Mouse (Mus musculus) liver, embryonic 12.5 days (tissue): ENCODE data around the gene Lgr6. TPM values are rescaled to one million over a fixed set of nuclear protein-coding genes. Genes with fewer than 3 reads are reported as not detected.

Experiments used
- ATAC-seq: fragments of 200-750 bp; cut with Nextera tagmentation; 2 replicates; pipeline ENCODE4 v1.8.0; 2017; ENCODE audit warnings: moderate number of reproducible peaks, mild to moderate bottlenecking, moderate library complexity
- H3K27ac ChIP-seq: fragments of 300-500 bp; sonication (generic); 2 replicates; pipeline ENCODE4 v1.5.1; 2016; ENCODE audit warnings: mild to moderate bottlenecking
- H3K27me3 ChIP-seq: fragments of 300-500 bp; sonication (generic); replicated peaks from 2 replicates; pipeline ENCODE4 v1.6.1; 2016; ENCODE audit warnings: mild to moderate bottlenecking, moderate library complexity
- H3K36me3 ChIP-seq: fragments of 300-500 bp; sonication (generic); 2 replicates; pipeline ENCODE4 v1.6.1; 2016; ENCODE audit warnings: mild to moderate bottlenecking, moderate library complexity
- H3K4me1 ChIP-seq: fragments of 300-500 bp; sonication (generic); 2 replicates; pipeline ENCODE4 v1.6.1; 2016
- H3K4me2 ChIP-seq: fragments of 300-500 bp; sonication (generic); 2 replicates; pipeline ENCODE4 v1.6.1; 2016; ENCODE audit warnings: mild to moderate bottlenecking, moderate library complexity
- H3K4me3 ChIP-seq: fragments of 300-500 bp; sonication (generic); 2 replicates; pipeline ENCODE4 v1.5.1; 2016; ENCODE audit warnings: mild to moderate bottlenecking, moderate library complexity
- H3K9ac ChIP-seq: fragments of 300-500 bp; sonication (generic); 2 replicates; pipeline ENCODE4 v1.6.1; 2016; ENCODE audit warnings: mild to moderate bottlenecking, moderate library complexity
- H3K9me3 ChIP-seq: fragments of 300-500 bp; sonication (generic); replicated peaks from 2 replicates; pipeline ENCODE4 v1.6.1; 2016; ENCODE audit warnings: mild to moderate bottlenecking, moderate library complexity
- WGBS: fragments of 180-500 bp; shearing (Covaris S2); methylation state at CpG from one replicate; pipeline ENCODE4 v1.1.7; 2016; ENCODE audit not compliant: insufficient replicate concordance; 5-methylcytosine and 5-hydroxymethylcytosine counted together
- polyA plus RNA-seq: library from polyadenylated mRNA; unstranded; fragments of >200 nt; fragmentation: Nextera tagmentation; extraction: Ambion mirVana; gene quantifications from 2 replicates; pipeline ENCODE4 v1.2.1, GENCODE M21; 2016

Lgr6 gene
- polyA plus RNA-seq, 1 experiment from 2014 or later = 0.30 TPM

DNA sequence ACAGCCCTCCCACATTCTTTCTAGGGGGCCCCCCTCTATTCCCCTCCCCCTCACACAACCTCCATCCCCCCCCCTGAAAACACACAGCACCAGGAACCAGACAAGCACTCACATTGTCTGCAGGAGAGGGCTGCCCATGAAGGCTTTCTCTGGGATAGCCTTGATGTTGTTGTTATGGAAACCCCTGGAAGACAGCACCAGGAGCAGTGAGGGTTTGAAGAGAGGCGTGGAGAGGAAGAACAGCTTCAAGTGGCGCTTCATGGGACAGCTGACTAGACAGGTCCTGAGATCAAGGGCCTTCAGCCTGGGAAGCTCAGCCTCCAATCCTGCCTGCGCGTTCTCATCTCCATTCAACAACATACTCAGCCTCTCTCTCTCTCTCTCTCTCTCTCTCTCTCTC is 101.7 kb downstream of the Lgr6 start:
- H3K9ac ChIP-seq = no peak overlapping the region
- no peak overlapping the region for H3K4me3 ChIP-seq
- ATAC-seq = no peak
- WGBS = 65% methylated on average over 4 of the region's 4 CpGs
- no peaks in the 10 kb centered on the region for H3K4me1 ChIP-seq
- no peaks in the 10 kb centered on the region for H3K9me3 ChIP-seq
- no peak overlapping the region for H3K4me2 ChIP-seq
- H3K36me3 ChIP-seq = no peaks in the 10 kb centered on the region
- H3K27me3 ChIP-seq = no peaks in the 10 kb centered on the region
- no peak overlapping the region for H3K27ac ChIP-seq

DNA sequence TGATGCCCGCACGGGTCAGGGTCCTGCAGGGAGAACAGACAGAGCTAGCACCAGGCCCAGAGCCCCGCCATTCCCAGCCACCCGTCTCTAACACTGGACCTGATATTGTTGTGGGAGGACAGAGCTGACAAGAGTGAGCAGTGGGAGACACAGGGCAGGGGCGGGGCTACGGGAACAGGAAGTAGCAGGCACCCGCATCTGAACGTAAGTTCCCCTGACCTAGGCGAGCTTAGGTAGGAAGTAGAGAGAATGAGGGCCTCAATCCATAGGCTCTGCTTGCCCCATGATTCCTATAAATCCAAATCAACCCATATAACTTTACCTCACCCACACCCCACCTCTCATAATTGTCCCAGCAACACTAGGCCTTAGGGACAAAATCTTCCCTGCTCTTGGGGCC is 104.5 kb downstream of the Lgr6 start:
- no peaks in the 10 kb centered on the region for H3K9me3 ChIP-seq
- no peak overlapping the region for H3K4me2 ChIP-seq
- no peaks in the 10 kb centered on the region for H3K36me3 ChIP-seq
- ATAC-seq = no peak
- WGBS = 62% methylated on average over 9 of the region's 9 CpGs
- H3K4me3 ChIP-seq = no peak overlapping the region
- no peak overlapping the region for H3K27ac ChIP-seq
- H3K9ac ChIP-seq = no peak overlapping the region
- H3K4me1 ChIP-seq = 0 out of 2 replicates have a peak, but pooled peaks cover 4% of the 10 kb centered on the region
- peaks cover 6% of the 10 kb centered on the region; the same call in 1 of the 2 replicates for H3K27me3 ChIP-seq

GRCm38 (mm10) chr1:134998231-134998630 is 106.8 kb downstream of the Lgr6 start:
- Histone ChIP-seq H3K27me3 (peaks cover 18% of the 10 kb centered on the region), H3K9me3 (no peaks in the 10 kb centered on the region), H3K4me2 (no peak overlapping the region), H3K4me1 (0 out of 2 replicates have a peak, but pooled peaks cover 4% of the 10 kb centered on the region), H3K36me3 (no peaks in the 10 kb centered on the region), H3K27ac (no peak overlapping the region), H3K4me3 (no peak overlapping the region), H3K9ac (no peak overlapping the region)
- no peak for ATAC-seq
- 66% methylated on average over 8 of the region's 8 CpGs for WGBS

DNA sequence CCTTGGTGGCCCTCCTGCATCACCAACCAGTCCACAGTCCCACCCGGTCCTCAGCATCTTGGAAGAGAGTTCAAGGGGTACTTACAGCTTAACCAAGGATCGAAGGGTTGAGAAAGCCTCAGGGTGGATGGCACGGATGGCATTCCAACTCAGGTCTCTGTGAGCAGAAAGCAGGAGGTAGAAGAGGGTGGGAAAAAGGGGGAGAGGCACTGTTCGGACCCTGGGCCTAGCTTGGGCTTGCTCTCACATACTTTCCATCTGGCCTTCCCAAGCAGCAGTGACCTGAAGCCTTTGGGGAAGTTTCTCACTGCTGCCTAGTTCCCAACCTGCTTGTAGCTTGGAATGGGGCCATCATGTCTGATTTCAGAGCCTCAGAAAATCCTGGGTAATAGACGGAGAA is 107.5 kb downstream of the Lgr6 start:
- no peak overlapping the region for H3K9ac ChIP-seq
- H3K4me1 ChIP-seq = 0 out of 2 replicates have a peak, but pooled peaks cover 4% of the 10 kb centered on the region
- H3K9me3 ChIP-seq = no peaks in the 10 kb centered on the region
- H3K4me3 ChIP-seq = no peak overlapping the region
- H3K27me3 ChIP-seq = peaks cover 18% of the 10 kb centered on the region
- ATAC-seq = no peak
- no peaks in the 10 kb centered on the region for H3K36me3 ChIP-seq
- 58% methylated on average over 5 of the region's 5 CpGs for whole genome bisulfite sequencing
- H3K4me2 ChIP-seq = no peak overlapping the region
- H3K27ac ChIP-seq = no peak overlapping the region

DNA sequence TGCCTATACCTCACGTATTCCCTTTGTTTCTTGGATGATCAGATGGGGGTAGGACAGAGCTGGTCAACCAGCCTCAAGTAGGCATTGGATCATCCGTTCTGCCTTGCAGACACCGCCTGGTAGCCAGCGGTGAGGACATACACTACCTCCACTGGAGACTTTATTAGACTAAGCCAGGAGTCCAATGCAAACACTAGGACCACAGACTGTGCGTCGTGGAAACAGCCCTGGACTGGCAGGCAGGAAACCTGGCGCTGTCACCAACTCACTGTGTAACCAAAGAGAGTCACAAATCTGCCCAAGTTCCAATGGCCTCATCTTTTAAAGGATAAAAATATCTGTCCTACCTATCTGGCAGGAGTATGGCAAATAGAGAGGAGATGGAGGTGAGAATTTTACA is 108.6 kb downstream of the Lgr6 start:
- H3K4me3 ChIP-seq = no peak overlapping the region
- 71% methylated on average over 7 of the region's 7 CpGs for WGBS
- H3K27ac ChIP-seq = no peak overlapping the region
- no peaks in the 10 kb centered on the region for H3K36me3 ChIP-seq
- peaks cover 20% of the 10 kb centered on the region for H3K27me3 ChIP-seq
- no peak overlapping the region for H3K9ac ChIP-seq
- H3K9me3 ChIP-seq = no peaks in the 10 kb centered on the region
- 0 out of 2 replicates have a peak, but pooled peaks cover 4% of the 10 kb centered on the region for H3K4me1 ChIP-seq
- ATAC-seq = no peak
- H3K4me2 ChIP-seq = no peak overlapping the region

DNA sequence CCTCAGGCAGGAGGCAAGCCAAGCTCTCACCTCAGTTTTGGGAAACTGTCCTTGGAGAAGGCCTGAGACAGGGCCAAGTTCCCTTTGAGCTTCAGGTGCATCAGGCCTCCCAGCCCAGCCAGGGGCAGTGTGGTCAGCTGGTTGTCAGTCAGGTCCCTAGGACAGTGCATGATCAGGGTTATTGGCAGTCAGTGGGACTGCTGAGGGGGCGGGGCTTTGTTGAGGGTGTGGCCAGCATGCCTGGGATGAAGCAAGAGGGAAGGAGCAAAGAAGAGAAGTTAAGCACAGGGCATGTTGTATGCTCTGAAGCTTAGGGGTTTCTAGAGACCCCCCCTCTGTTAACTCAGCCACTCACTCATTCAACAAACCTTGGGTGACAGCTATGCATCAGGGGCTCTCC is 109.1 kb downstream of the Lgr6 start:
- Histone ChIP-seq H3K4me1 (0 out of 2 replicates have a peak, but pooled peaks cover 4% of the 10 kb centered on the region), H3K9ac (no peak overlapping the region), H3K4me2 (no peak overlapping the region), H3K4me3 (no peak overlapping the region), H3K36me3 (no peaks in the 10 kb centered on the region), H3K27ac (no peak overlapping the region), H3K9me3 (no peaks in the 10 kb centered on the region), H3K27me3 (peaks cover 26% of the 10 kb centered on the region)
- WGBS = 11% methylated on average over 1 of the region's 1 CpGs
- ATAC-seq = peak; percentile 46; the same call in 1 of the 2 replicates

- no peak overlapping the region for H3K27ac ChIP-seq
- WGBS = 62% methylated on average over 4 of the region's 4 CpGs
Observed at GRCm38 (mm10) chr1:134995437-134995836, 109.6 kb downstream of the Lgr6 start.

DNA sequence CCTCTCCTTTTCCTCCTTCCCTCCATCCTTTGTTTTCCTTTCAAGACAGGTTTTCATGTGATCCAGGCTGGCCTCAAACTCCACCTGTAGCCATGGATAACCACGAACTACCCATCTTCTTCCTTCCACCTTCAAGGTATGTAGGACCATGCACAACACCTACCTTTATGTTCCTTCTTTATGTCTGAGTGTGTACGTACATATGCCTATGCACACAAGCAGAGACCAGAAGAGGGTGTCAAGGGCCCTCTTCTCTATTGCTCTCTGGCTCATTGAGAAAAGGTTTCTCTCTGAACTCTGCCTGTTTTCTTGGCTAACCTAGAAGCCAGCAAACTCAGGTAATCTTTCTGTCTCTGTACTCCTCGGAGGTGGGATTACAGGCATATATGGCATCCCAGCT is 110.3 kb downstream of the Lgr6 start:
- Histone ChIP-seq H3K9me3 (no peaks in the 10 kb centered on the region), H3K27ac (no peak overlapping the region), H3K27me3 (peaks cover 38% of the 10 kb centered on the region), H3K4me2 (no peak overlapping the region), H3K9ac (no peak overlapping the region), H3K4me3 (no peak overlapping the region), H3K4me1 (0 out of 2 replicates have a peak, but pooled peaks cover 4% of the 10 kb centered on the region), H3K36me3 (no peaks in the 10 kb centered on the region)
- 44% methylated on average over 3 of the region's 3 CpGs for WGBS
- ATAC-seq = no peak

More at GRCm38 (mm10) chr1:134995437-134995836, 109.6 kb downstream of the Lgr6 start:
- ATAC-seq = no peak
- Histone ChIP-seq H3K4me1 (0 out of 2 replicates have a peak, but pooled peaks cover 4% of the 10 kb centered on the region), H3K36me3 (no peaks in the 10 kb centered on the region), H3K4me2 (no peak overlapping the region), H3K9me3 (no peaks in the 10 kb centered on the region), H3K4me3 (no peak overlapping the region), H3K9ac (no peak overlapping the region), H3K27me3 (peaks cover 31% of the 10 kb centered on the region)

DNA sequence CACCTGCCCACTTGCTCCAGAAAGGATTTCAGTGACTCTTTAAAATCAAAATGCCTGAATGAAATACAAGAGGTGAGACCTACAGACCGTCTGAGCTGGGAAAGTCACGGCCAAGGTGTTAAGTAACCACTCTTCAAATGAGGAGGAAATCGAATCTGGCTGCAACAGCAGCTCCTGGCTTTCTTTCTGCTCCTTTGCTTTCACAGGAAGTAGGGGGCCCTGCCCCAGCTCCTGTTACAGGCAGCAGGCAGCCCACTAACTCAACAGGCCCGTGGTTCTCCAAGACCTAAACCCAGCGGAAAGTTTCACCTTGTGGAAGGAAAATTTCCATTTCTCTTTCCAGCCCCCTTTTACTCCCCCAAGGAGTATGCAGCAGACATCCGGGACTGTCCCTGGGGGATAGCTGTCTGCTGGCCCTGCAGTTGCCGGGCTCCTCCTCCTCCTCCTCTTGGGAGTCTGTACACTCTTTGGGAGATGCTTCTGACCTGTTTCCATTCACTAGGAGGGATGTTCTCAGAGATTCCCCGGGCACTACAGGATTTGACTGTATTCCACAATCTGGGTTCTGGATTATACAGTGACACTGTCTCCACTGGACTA is 112.9 kb downstream of the Lgr6 start:
- no peak overlapping the region for H3K4me3 ChIP-seq
- H3K9ac ChIP-seq = no peak overlapping the region
- peaks cover 57% of the 10 kb centered on the region for H3K27me3 ChIP-seq
- H3K4me2 ChIP-seq = no peak overlapping the region
- H3K4me1 ChIP-seq = peaks cover 13% of the 10 kb centered on the region
- H3K36me3 ChIP-seq = no peaks in the 10 kb centered on the region
- no peak overlapping the region for H3K27ac ChIP-seq
- WGBS = 22% methylated on average over 8 of the region's 8 CpGs
- H3K9me3 ChIP-seq = no peaks in the 10 kb centered on the region
- ATAC-seq = no peak

DNA sequence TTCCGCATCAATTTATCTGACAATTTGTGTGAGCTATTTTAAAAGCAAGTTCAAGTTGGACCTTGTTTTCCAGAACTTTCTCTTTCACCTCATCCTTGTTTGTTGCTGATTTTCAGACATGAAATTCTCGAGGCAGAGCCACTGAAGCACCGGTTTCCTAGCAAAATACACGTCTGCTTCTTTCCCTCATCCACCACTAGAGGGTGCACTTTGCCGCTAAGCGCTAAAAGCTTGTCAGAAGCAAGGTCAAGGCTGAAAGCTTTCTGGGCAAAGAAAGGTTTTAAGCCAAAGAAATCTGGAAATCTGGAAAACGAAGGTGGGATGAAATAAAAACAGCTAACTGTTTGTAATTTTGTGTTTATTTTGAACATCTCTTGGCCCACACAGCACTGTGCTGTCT is 115.7 kb downstream of the Lgr6 start:
- WGBS = 7% methylated on average over 7 of the region's 7 CpGs
- ATAC-seq = no peak

GRCm38 (mm10) chr1:134987962-134988341 is 117.1 kb downstream of the Lgr6 start:
- Histone ChIP-seq H3K4me1 (peaks cover 11% of the 10 kb centered on the region), H3K9me3 (no peaks in the 10 kb centered on the region), H3K27me3 (peaks cover 54% of the 10 kb centered on the region), H3K4me2 (peak overlapping the region; percentile 79), H3K36me3 (no peaks in the 10 kb centered on the region), H3K4me3 (peak overlapping the region; percentile 50), H3K27ac (no peak overlapping the region), H3K9ac (peak overlapping the region; percentile 42; the same call in 1 of the 2 replicates)
- WGBS = 8% methylated on average over 14 of the region's 14 CpGs
- no peak for ATAC-seq

More for the DNA sequence above, 115.7 kb downstream of the Lgr6 start:
- Histone ChIP-seq H3K27me3 (peaks cover 59% of the 10 kb centered on the region), H3K36me3 (no peaks in the 10 kb centered on the region), H3K4me2 (no peak overlapping the region), H3K27ac (no peak overlapping the region), H3K9ac (no peak overlapping the region), H3K4me1 (peaks cover 11% of the 10 kb centered on the region), H3K4me3 (no peak overlapping the region), H3K9me3 (no peaks in the 10 kb centered on the region)

DNA sequence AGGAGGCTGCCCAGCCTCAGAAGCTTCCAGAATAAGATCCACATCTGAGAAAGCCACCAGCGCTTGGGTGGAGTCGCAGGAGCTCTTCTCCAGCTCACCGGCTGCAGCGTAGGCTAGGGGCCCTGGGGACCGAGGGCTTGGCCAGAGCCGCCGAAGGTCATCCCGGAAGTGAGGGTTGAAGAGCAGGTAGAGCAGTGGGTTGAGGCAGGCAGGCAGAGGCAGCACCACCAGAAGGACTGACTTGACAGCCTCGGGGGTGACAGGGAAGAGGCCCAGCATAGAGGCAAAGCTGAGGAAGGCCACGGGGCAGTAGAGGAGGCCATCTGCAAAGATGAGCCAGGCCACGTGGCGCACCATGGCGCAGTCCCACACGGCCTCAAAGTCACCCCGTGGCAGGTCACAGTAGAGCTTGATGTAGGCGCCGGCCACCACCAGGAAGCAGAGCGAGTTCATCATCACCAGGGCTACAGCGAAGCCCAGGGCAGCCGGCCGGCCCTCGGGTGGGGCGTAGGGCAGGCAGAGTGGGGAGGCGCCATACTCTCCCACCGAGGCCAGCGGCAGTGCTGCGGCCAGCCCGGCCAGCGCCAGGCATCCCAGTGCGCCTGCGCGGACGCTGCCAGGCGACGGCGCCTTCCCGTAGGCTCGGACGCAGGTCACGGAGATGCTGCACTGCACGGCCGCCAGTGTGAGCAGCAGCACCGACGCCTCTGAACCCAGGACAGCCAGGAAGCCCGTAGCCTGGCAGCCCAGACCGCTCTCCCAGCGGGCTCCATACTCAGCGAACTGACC is 117.7 kb downstream of the Lgr6 start:
- peak overlapping the region; percentile 79 for H3K4me2 ChIP-seq
- peaks cover 11% of the 10 kb centered on the region for H3K4me1 ChIP-seq
- H3K9ac ChIP-seq = peak overlapping the region; percentile 42; the same call in 1 of the 2 replicates
- H3K4me3 ChIP-seq = peak overlapping the region; percentile 50
- WGBS = 23% methylated on average over 47 of the region's 48 CpGs
- peak; percentile 30; the same call in 1 of the 2 replicates for ATAC-seq
- H3K27me3 ChIP-seq = peaks cover 54% of the 10 kb centered on the region
- H3K27ac ChIP-seq = no peak overlapping the region
- H3K9me3 ChIP-seq = no peaks in the 10 kb centered on the region
- no peaks in the 10 kb centered on the region for H3K36me3 ChIP-seq
